Mouse (Mus musculus) megakaryocyte, embryonic 14.5 days (primary cell): Measurements from ENCODE around the gene Ttn.

Experiments used
- FLI1 ChIP-seq: IDR thresholded peaks from 2 replicates; pipeline ENCODE4 v1.6.1; 2012; ENCODE audit warnings: low read length, inconsistent platforms, mixed read lengths
- GATA1 ChIP-seq: IDR thresholded peaks from 3 replicates; pipeline ENCODE4 v1.6.1; 2012; ENCODE audit warnings: mixed read lengths, low read length, inconsistent platforms, borderline replicate concordance

DNA sequence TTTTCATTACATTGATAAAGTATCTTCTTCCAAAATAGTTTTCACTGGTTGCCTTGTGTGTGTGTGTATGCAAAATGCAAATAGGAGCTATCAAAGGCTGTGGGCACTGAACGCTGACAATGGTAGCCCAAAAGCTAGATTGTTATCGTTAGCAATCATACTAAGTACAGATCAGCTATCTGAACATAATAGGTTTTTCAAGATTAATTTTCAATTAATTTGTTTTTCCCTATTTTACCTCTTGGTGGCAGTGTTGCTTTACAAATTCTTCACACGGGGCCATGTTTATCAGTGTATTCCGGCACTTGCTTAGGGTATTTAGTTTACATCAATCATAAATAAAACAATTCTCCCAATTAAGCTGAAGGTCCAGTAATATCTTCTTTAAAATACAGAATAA is 11.7 kb downstream of the Ttn start:
- TF ChIP-seq FLI1 (no peak), GATA1 (no peak)
